Mouse (Mus musculus): Measurements from ENCODE around the gene BC049352. TPM values are rescaled to one million over a fixed set of nuclear protein-coding genes. Genes with fewer than 3 reads are reported as not detected.

The BC049352 gene
- polyA plus RNA-seq, 1 experiment from 2014 or later: not detected

DNA sequence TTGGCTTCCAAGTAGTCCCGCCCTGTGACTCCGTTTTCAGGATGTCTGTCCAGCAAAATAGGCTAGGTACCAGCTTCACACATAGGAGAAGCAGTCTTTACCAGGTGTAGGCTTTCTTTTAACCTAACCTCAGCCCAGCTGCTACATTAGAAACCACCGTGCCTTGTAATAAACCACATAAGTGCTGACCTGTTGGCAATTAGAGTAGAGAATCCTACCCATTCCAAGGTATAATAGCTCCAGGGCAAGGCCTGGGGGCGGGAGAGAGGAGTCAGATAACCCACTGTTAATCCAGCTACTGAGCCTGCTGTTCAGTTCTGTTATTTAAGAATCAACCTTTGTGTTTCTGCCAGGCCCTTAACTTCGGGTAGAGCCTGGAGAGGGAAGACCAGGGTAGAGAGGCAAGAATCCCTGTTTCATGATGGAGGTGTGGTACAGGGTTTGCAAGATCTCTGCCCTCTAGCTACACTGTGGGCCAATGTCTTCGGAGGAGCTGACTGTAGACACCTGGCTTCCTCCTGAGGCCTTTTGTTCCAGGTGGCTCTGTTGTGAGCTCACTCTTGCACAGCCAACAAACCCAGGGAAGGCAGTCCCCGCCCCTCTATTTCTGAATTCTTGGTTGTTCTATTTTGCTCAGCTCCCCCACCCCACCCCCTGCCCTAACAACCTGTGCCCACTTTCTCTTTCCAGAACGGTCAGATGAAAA lies 14.5 kb downstream of the BC049352 start:
- no peaks in the 10 kb centered on the region for H3K9me3 ChIP-seq (replicated peaks; ENCODE audit: control insufficient read depth, low read length)
- H3K4me2 ChIP-seq (ENCODE audit: low read depth, low read length): no peak overlapping the region
- no peak overlapping the region for H3K27ac ChIP-seq (replicated peaks; ENCODE audit: low read depth, low read length)
- H3K4me1 ChIP-seq (ENCODE audit: control insufficient read depth, insufficient read depth, low read length): no peaks in the 10 kb centered on the region
- H3K27me3 ChIP-seq (ENCODE audit: control insufficient read depth, insufficient read depth, low read length): no peaks in the 10 kb centered on the region
- H3K4me3 ChIP-seq (ENCODE audit: low read depth, low read length): no peak overlapping the region
- no peak overlapping the region for H3K9ac ChIP-seq (replicated peaks; ENCODE audit: low read length)
- DNase-seq (ENCODE audit: low spot score) (peak; percentile 5), ATAC-seq (replicated peaks; ENCODE audit: insufficient number of reproducible peaks, low FRiP score, low TSS enrichment, low read depth) (no peak)
- 67% methylated on average over 8 of the region's 8 CpGs for WGBS
- H3K36me3 ChIP-seq (replicated peaks; ENCODE audit: control insufficient read depth, insufficient read depth, low read depth, low read length): no peaks in the 10 kb centered on the region

DNA sequence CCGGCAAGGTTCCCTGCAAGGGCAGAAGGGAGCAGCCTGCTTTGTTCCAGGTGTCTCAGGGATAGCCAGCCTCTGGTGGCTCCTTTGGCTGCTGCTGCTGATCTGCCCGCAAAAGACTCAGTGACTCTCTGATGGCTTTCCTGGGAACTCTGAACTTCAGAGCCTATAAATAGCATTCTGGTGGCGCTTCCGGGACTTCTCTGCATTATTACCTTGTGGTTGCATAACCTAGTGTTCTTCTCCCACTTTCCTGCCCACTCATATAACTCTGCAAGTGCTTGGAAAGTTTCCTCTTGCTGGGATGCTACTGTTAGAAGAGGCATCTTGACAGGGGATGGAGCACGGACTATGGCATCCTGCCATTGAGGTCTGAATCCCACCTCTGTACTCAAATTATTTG lies 15.7 kb downstream of the BC049352 start:
- Histone ChIP-seq H3K9ac (replicated peaks; ENCODE audit: low read length) (no peak overlapping the region), H3K36me3 (replicated peaks; ENCODE audit: control insufficient read depth, insufficient read depth, low read depth, low read length) (no peaks in the 10 kb centered on the region), H3K4me3 (ENCODE audit: low read depth, low read length) (no peak overlapping the region), H3K27ac (replicated peaks; ENCODE audit: low read depth, low read length) (no peak overlapping the region), H3K4me2 (ENCODE audit: low read depth, low read length) (no peak overlapping the region), H3K27me3 (ENCODE audit: control insufficient read depth, insufficient read depth, low read length) (no peaks in the 10 kb centered on the region), H3K9me3 (replicated peaks; ENCODE audit: control insufficient read depth, low read length) (no peaks in the 10 kb centered on the region), H3K4me1 (ENCODE audit: control insufficient read depth, insufficient read depth, low read length) (no peaks in the 10 kb centered on the region)
- 88% methylated on average over 5 of the region's 5 CpGs for WGBS
- DNase-seq (ENCODE audit: low spot score) (no peak), ATAC-seq (replicated peaks; ENCODE audit: insufficient number of reproducible peaks, low FRiP score, low TSS enrichment, low read depth) (no peak)

DNA sequence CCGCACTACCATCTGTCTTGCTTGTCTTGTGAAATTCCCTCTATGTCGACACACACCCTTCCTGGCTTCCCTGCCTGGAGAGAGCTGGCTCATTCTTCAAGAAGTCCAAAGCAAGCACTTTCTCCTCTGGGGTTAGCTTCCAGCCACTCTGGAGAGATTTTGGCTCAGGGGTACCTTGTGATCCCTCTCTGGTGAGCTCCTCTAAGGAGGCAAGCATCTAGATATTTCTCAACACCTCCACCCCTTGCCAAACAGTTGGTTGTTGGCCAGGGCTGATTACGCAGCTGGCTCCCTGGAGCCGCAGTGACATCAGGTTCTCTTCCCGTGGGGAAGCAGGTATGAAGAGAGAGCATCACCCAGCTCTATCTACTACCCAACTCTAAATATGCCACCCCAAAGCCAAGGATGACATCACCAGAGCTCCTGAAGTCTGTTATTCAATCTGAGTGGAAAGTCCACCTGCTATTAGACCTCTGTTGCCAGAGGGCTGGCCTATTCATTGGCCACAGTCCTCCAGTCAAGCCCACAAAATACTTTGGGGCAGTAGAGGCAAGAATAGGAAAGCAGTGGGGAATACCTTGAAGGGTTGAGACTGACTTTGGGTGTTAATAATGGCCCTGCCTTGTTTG lies 19.6 kb downstream of the BC049352 start:
- Histone ChIP-seq H3K4me3 (ENCODE audit: low read depth, low read length) (no peak overlapping the region), H3K4me1 (ENCODE audit: control insufficient read depth, insufficient read depth, low read length) (no peaks in the 10 kb centered on the region), H3K9ac (replicated peaks; ENCODE audit: low read length) (no peak overlapping the region), H3K9me3 (replicated peaks; ENCODE audit: control insufficient read depth, low read length) (no peaks in the 10 kb centered on the region), H3K27ac (replicated peaks; ENCODE audit: low read depth, low read length) (no peak overlapping the region), H3K36me3 (replicated peaks; ENCODE audit: control insufficient read depth, insufficient read depth, low read depth, low read length) (no peaks in the 10 kb centered on the region), H3K4me2 (ENCODE audit: low read depth, low read length) (no peak overlapping the region), H3K27me3 (ENCODE audit: control insufficient read depth, insufficient read depth, low read length) (no peaks in the 10 kb centered on the region)
- DNase-seq (ENCODE audit: low spot score): no peak
- WGBS: 85% methylated on average over 5 of the region's 5 CpGs
- ATAC-seq (replicated peaks; ENCODE audit: insufficient number of reproducible peaks, low FRiP score, low TSS enrichment, low read depth): no peak

DNA sequence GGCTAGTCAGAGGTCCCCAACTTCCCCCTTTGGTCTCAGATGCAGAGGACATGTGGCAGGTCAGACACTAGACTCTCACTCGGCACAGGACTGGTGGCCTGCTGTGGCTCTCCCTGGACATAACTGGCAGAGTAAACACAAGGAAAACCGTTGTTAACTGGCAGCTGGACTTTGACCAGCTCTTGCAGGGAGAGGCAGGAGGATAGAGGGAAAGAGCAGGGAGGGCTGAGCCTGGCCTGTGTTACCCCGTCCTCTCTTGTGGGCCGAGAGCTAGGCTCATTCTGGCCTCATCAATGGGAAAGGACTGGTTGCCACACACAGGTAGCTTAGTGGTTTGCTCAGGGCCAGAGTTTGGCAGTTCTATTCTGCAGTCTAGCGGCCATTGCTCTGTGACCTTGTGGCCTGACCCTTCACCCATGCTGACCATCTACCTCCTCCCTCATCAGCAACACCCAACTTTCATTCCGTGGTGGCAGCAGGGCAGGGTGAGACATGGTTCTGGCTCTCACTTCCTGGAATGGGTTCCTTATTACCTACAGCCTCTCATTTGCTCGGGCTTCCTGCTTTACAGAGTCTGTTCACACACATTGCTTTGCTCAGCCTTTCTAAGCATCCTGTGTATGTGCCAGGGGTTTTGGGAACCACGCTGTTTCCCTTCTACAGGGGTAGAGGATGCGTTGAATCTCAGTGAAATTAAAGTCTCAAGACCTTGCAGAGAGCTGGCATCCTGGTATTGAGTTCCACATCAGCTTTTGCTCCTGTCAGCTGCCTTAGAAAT lies 20.4 kb downstream of the BC049352 start:
- Histone ChIP-seq H3K27me3 (ENCODE audit: control insufficient read depth, insufficient read depth, low read length) (no peaks in the 10 kb centered on the region), H3K4me3 (ENCODE audit: low read depth, low read length) (no peak overlapping the region), H3K4me2 (ENCODE audit: low read depth, low read length) (no peak overlapping the region), H3K36me3 (replicated peaks; ENCODE audit: control insufficient read depth, insufficient read depth, low read depth, low read length) (no peaks in the 10 kb centered on the region), H3K9me3 (replicated peaks; ENCODE audit: control insufficient read depth, low read length) (no peaks in the 10 kb centered on the region), H3K4me1 (ENCODE audit: control insufficient read depth, insufficient read depth, low read length) (no peaks in the 10 kb centered on the region), H3K27ac (replicated peaks; ENCODE audit: low read depth, low read length) (no peak overlapping the region), H3K9ac (replicated peaks; ENCODE audit: low read length) (no peak overlapping the region)
- ATAC-seq (replicated peaks; ENCODE audit: insufficient number of reproducible peaks, low FRiP score, low TSS enrichment, low read depth) (no peak), DNase-seq (ENCODE audit: low spot score) (no peak)
- 74% methylated on average over 9 of the region's 9 CpGs for WGBS

DNA sequence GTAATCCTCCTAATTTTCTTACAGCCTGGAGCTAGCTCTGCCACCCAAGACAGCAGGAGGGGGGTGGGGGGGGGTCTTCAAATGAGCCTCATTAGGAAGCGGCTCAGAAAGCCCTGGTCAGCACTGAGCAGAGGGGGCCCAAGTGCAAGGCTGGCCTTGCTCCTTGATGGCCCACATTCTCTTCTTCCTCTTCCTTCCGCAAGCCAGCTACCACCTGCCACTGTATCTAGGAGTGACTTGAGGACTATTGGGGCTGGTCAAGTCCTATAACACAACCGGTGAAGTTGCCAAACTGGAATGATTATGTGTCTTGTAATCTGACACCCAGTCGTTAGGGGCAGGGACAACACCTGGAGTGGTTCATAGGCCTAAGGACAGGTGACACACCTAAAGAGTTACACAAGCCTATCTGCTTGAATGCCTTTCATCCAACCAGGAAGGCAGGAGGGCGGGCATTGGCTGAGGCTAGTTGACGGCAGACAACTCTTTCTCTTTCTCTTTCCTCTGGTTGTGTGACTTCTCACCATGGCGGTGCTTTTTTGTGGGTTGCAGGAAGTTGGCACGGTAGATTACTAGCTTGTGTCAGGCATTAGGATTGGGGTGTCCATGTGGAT lies 22.1 kb downstream of the BC049352 start, which contains the start of gene Tmprss4:
Gene Tmprss4, minus strand, starts transcription at position 296 of the 614 bp plus-strand sequence.
- H3K9me3 ChIP-seq (replicated peaks; ENCODE audit: control insufficient read depth, low read length): no peaks in the 10 kb centered on the region
- ATAC-seq (replicated peaks; ENCODE audit: insufficient number of reproducible peaks, low FRiP score, low TSS enrichment, low read depth) (no peak), DNase-seq (ENCODE audit: low spot score) (peak; percentile 6)
- no peaks in the 10 kb centered on the region for H3K4me1 ChIP-seq (ENCODE audit: control insufficient read depth, insufficient read depth, low read length)
- no peaks in the 10 kb centered on the region for H3K27me3 ChIP-seq (ENCODE audit: control insufficient read depth, insufficient read depth, low read length)
- H3K27ac ChIP-seq (replicated peaks; ENCODE audit: low read depth, low read length): no peak within 1 kb of the TSS
- H3K4me2 ChIP-seq (ENCODE audit: low read depth, low read length): no peak within 1 kb of the TSS
- H3K9ac ChIP-seq (replicated peaks; ENCODE audit: low read length): no peak within 1 kb of the TSS
- no peak within 1 kb of the TSS for H3K4me3 ChIP-seq (ENCODE audit: low read depth, low read length)
- no peaks in the 10 kb centered on the region for H3K36me3 ChIP-seq (replicated peaks; ENCODE audit: control insufficient read depth, insufficient read depth, low read depth, low read length)
- 75% methylated on average over 8 of the region's 8 CpGs for WGBS

DNA sequence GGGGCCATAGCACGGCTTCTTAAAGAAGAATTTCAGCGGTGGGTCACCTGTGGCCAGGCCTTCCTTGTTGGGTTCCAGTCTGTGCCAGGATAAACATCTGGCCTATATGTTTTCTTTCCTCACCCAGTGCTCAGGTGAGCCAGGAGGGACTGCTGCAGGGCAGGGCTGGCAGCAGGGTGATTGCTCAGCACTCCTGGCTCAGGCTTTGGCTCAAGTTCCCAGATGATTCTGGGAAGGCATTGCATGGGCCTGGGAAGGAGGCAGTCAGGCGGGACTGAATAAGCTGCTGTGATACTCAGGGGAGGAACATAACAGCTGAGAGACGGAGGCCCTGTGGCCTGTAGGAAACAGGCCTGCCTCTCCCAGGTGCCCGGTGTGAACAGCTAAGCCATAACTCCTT lies 23.3 kb downstream of the BC049352 start:
- 84% methylated on average over 5 of the region's 5 CpGs for WGBS
- ATAC-seq (replicated peaks; ENCODE audit: insufficient number of reproducible peaks, low FRiP score, low TSS enrichment, low read depth) (no peak), DNase-seq (ENCODE audit: low spot score) (no peak)
- Histone ChIP-seq H3K4me2 (ENCODE audit: low read depth, low read length) (no peak overlapping the region), H3K9me3 (replicated peaks; ENCODE audit: control insufficient read depth, low read length) (no peaks in the 10 kb centered on the region), H3K9ac (replicated peaks; ENCODE audit: low read length) (no peak overlapping the region), H3K4me1 (ENCODE audit: control insufficient read depth, insufficient read depth, low read length) (no peaks in the 10 kb centered on the region), H3K27me3 (ENCODE audit: control insufficient read depth, insufficient read depth, low read length) (no peaks in the 10 kb centered on the region), H3K36me3 (replicated peaks; ENCODE audit: control insufficient read depth, insufficient read depth, low read depth, low read length) (no peaks in the 10 kb centered on the region), H3K27ac (replicated peaks; ENCODE audit: low read depth, low read length) (no peak overlapping the region), H3K4me3 (ENCODE audit: low read depth, low read length) (no peak overlapping the region)

DNA sequence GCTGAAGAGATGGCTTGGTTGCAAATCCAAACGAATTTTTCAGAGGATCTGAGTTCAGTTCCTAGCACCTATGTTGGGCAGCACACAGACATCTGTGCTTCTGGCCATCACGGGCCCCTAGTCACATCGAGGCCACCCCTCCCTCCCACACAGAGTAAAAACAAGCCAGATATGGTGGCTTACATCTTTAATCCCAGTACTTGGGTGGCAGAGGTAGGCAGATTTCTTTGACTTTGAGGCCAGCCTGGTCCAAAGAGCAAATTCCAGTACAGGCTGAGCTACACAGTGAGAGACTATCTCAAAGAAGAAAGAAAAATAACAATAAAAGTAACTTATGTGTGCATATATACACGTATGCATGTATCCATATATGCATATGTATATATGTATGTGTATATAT lies 24.3 kb downstream of the BC049352 start:
- WGBS: 75% methylated on average over 4 of the region's 4 CpGs
- ATAC-seq (replicated peaks; ENCODE audit: insufficient number of reproducible peaks, low FRiP score, low TSS enrichment, low read depth): no peak
- Histone ChIP-seq H3K4me3 (ENCODE audit: low read depth, low read length) (no peak overlapping the region), H3K9ac (replicated peaks; ENCODE audit: low read length) (no peak overlapping the region), H3K9me3 (replicated peaks; ENCODE audit: control insufficient read depth, low read length) (no peaks in the 10 kb centered on the region), H3K27ac (replicated peaks; ENCODE audit: low read depth, low read length) (no peak overlapping the region), H3K4me1 (ENCODE audit: control insufficient read depth, insufficient read depth, low read length) (no peaks in the 10 kb centered on the region), H3K27me3 (ENCODE audit: control insufficient read depth, insufficient read depth, low read length) (no peaks in the 10 kb centered on the region), H3K4me2 (ENCODE audit: low read depth, low read length) (no peak overlapping the region), H3K36me3 (replicated peaks; ENCODE audit: control insufficient read depth, insufficient read depth, low read depth, low read length) (no peaks in the 10 kb centered on the region)
- no peak for DNase-seq (ENCODE audit: low spot score)
